14 mouse cellular contexts compared by ENCODE assay signal in genomic region chr3:15439844-15440243, GRCm38 (mm10). TPM values are rescaled to one million over a fixed set of nuclear protein-coding genes. Genes with fewer than 3 reads are reported as not detected.
"Had no signal": no experiment of that assay in that cellular context is flagged by ENCODE, and none has a peak within 500 bp of the region (broad histone marks: within the 10 kb centered on the region; RNA-seq: fewer than 3 reads in every experiment).

No protein-coding gene starts in this region.

RNA-seq across cellular contexts. Expression of gene Sirpb1a, which starts 13.5 kb away (rescaled TPM):
- total RNA-seq: heart, postnatal 10 days; heart, postnatal 14 days; heart, postnatal 25 days; heart, postnatal 36 days; heart, postnatal 4 days; hindbrain, postnatal 0 days; layer of hippocampus, adult 18-20 months; layer of hippocampus, adult 2 months; layer of hippocampus, adult 8-10 months; layer of hippocampus, postnatal 10 days; layer of hippocampus, postnatal 14 days; layer of hippocampus, postnatal 25 days; layer of hippocampus, postnatal 36 days; left cerebral cortex, adult 18-20 months had no signal
